Comparison of ENCODE assay signal across 23 mouse cellular contexts in genomic region chr6:101275806-101276205, GRCm38 (mm10).
A peak's percentile ranks its signal among the peaks of the same experiment; 100 is the strongest.
DNase-seq lines count a peak whose midpoint lies in the region; ATAC-seq and TF ChIP-seq lines count a peak whose summit lies in the region.
"Had no signal": no experiment of that assay in that cellular context is flagged by ENCODE, and none has a peak within 500 bp of the region (broad histone marks: within the 10 kb centered on the region; RNA-seq: fewer than 3 reads in every experiment).

No protein-coding gene starts in this region.

- H3K27me3 ChIP-seq in heart, embryonic 16.5 days (ENCODE audit: control insufficient read depth, insufficient read depth, low read length): no peaks in the 10 kb centered on the region
- no peaks in the 10 kb centered on the region for H3K27me3 ChIP-seq in heart, embryonic 11.5 days (ENCODE audit: control insufficient read depth, insufficient read depth, low read length)
- H3K27me3 ChIP-seq in lung, postnatal 0 days (replicated peaks; ENCODE audit: insufficient read depth, low read length): no peaks in the 10 kb centered on the region
- no peaks in the 10 kb centered on the region for H3K27me3 ChIP-seq in testis, adult 2 months (ENCODE audit: control insufficient read depth, insufficient read depth, low read length)

- no peak for ATAC-seq in heart, embryonic 16.5 days (replicated peaks; ENCODE audit: extremely low read depth, insufficient read depth, low FRiP score)
- no peak for ATAC-seq in heart, embryonic 11.5 days (replicated peaks; ENCODE audit: insufficient number of reproducible peaks, low FRiP score, low TSS enrichment)
- ATAC-seq in lung, postnatal 0 days: peak; percentile 90
- ATAC-seq: CD4-positive, CD25-positive, alpha-beta regulatory T cell, adult 4 months; forebrain, embryonic 14.5 days had no signal

- H3K9ac ChIP-seq in heart, embryonic 16.5 days (ENCODE audit: low read length): no peak overlapping the region
- H3K9ac ChIP-seq in heart, embryonic 11.5 days (ENCODE audit: low read depth, low read length): no peak overlapping the region
- no peak overlapping the region for H3K9ac ChIP-seq in lung, postnatal 0 days (replicated peaks; ENCODE audit: low read depth)
- H3K9ac ChIP-seq: hindbrain, embryonic 14.5 days had no signal

- no peak overlapping the region for H3K4me2 ChIP-seq in heart, embryonic 16.5 days (ENCODE audit: low read depth, low read length)
- no peak overlapping the region for H3K4me2 ChIP-seq in heart, embryonic 11.5 days
- H3K4me2 ChIP-seq in lung, postnatal 0 days (replicated peaks; ENCODE audit: low read depth, low read length): no peak overlapping the region
- H3K4me2 ChIP-seq: hindbrain, embryonic 14.5 days had no signal

- no peaks in the 10 kb centered on the region for H3K9me3 ChIP-seq in heart, embryonic 16.5 days (replicated peaks; ENCODE audit: control insufficient read depth, low read length)
- no peaks in the 10 kb centered on the region for H3K9me3 ChIP-seq in heart, embryonic 11.5 days (replicated peaks; ENCODE audit: control insufficient read depth, low read length)
- H3K9me3 ChIP-seq in lung, postnatal 0 days (ENCODE audit: low read length): no peaks in the 10 kb centered on the region
- H3K9me3 ChIP-seq: embryonic facial prominence, embryonic 10.5 days; forebrain, embryonic 10.5 days; hindbrain, embryonic 10.5 days had no signal

- no peak overlapping the region for H3K4me3 ChIP-seq in gastrocnemius, adult 2 months
- H3K4me3 ChIP-seq in heart, embryonic 16.5 days (ENCODE audit: low read length): no peak overlapping the region
- H3K4me3 ChIP-seq in heart, embryonic 11.5 days (ENCODE audit: low read depth, low read length): no peak overlapping the region
- H3K4me3 ChIP-seq in lung, postnatal 0 days (ENCODE audit: low read depth, low read length): no peak overlapping the region
- H3K4me3 ChIP-seq in testis, adult 2 months (ENCODE audit: control insufficient read depth, low read depth, low read length): no peak overlapping the region
- H3K4me3 ChIP-seq: embryonic facial prominence, embryonic 10.5 days; erythroblast, embryonic 14.5 days; forebrain, embryonic 10.5 days; heart, adult 2 months; hindbrain, embryonic 10.5 days had no signal

- intact Hi-C loops in gastrocnemius, adult 2 months (cut with DNase I): no loop called here

- TF ChIP-seq CTCF in gastrocnemius, adult 2 months (IDR thresholded peaks at IDR 0.05): no peak
- TF ChIP-seq CTCF in lung, postnatal 0 days (IDR thresholded peaks at IDR 0.05): no peak
- no peak for TF ChIP-seq CTCF in testis, adult 2 months (IDR thresholded peaks at IDR 0.05; ENCODE audit: control insufficient read depth, insufficient read depth, insufficient replicate concordance, low read depth, low read length)

- H3K36me3 ChIP-seq in heart, embryonic 16.5 days (ENCODE audit: control insufficient read depth, insufficient read depth): peaks cover 8% of the 10 kb centered on the region
- H3K36me3 ChIP-seq in heart, embryonic 11.5 days (ENCODE audit: control insufficient read depth, insufficient read depth, low read length): 0 out of 2 replicates have a peak, but pooled peaks cover 3% of the 10 kb centered on the region
- no peaks in the 10 kb centered on the region for H3K36me3 ChIP-seq in lung, postnatal 0 days (ENCODE audit: insufficient read depth, low read length)
- no peaks in the 10 kb centered on the region for H3K36me3 ChIP-seq in testis, adult 2 months (ENCODE audit: control insufficient read depth, insufficient read depth, low read length)
- H3K36me3 ChIP-seq: forebrain, embryonic 10.5 days; G1E; hindbrain, embryonic 10.5 days had no signal

- peaks cover 54% of the 10 kb centered on the region for H3K4me1 ChIP-seq in heart, embryonic 16.5 days (ENCODE audit: control insufficient read depth, insufficient read depth, low read length)
- H3K4me1 ChIP-seq in heart, embryonic 11.5 days (ENCODE audit: control insufficient read depth, insufficient read depth, low read length): peaks cover 22% of the 10 kb centered on the region
- H3K4me1 ChIP-seq in lung, postnatal 0 days (ENCODE audit: insufficient read depth, low read depth, low read length): peaks cover 32% of the 10 kb centered on the region; the same call in 1 of the 2 replicates
- no peaks in the 10 kb centered on the region for H3K4me1 ChIP-seq in testis, adult 2 months (ENCODE audit: control insufficient read depth, insufficient read depth, low read length)

- no peak for DNase-seq in gastrocnemius, adult 2 months
- DNase-seq in gastrocnemius, postnatal 25 days: no peak
- DNase-seq in lung, postnatal 0 days (ENCODE audit: low spot score): peak; percentile 87
- DNase-seq in lung, postnatal 14 days: no peak
- DNase-seq in testis, postnatal 10 days (ENCODE audit: low spot score): no peak
- DNase-seq: adrenal gland, adult 8-10 months; adrenal gland, postnatal 36 days; B cell, adult 2 months; cerebellum, adult 2 months; cerebellum, postnatal 10 days; heart, adult 2 months; heart, postnatal 10 days had no signal

- peak; percentile 96 for TF ChIP-seq EP300 in lung, postnatal 0 days (IDR thresholded peaks at IDR 0.05)

- TF ChIP-seq POLR2A in testis, adult 2 months (IDR thresholded peaks at IDR 0.05; ENCODE audit: control insufficient read depth, low read depth, low read length): no peak

- peak overlapping the region; percentile 49 for H3K27ac ChIP-seq in gastrocnemius, adult 2 months
- H3K27ac ChIP-seq in heart, embryonic 16.5 days (ENCODE audit: low read length): peak overlapping the region; percentile 51; the same call in 1 of the 2 replicates
- H3K27ac ChIP-seq in heart, embryonic 11.5 days (ENCODE audit: low read depth, low read length): no peak overlapping the region
- no peak overlapping the region for H3K27ac ChIP-seq in lung, postnatal 0 days (ENCODE audit: low read length)
- peak overlapping the region; percentile 6; the same call in 1 of the 2 replicates for H3K27ac ChIP-seq in testis, adult 2 months (ENCODE audit: control insufficient read depth, insufficient read depth, low read depth, low read length)
- H3K27ac ChIP-seq: embryonic facial prominence, embryonic 10.5 days; forebrain, embryonic 10.5 days; hindbrain, embryonic 10.5 days; hindbrain, embryonic 14.5 days had no signal

- 73% methylated on average over 3 of the region's 3 CpGs for WGBS in heart, embryonic 16.5 days
- WGBS in heart, embryonic 11.5 days (ENCODE audit: insufficient replicate concordance): 75% methylated on average over 3 of the region's 3 CpGs
- 72% methylated on average over 3 of the region's 3 CpGs for WGBS in lung, postnatal 0 days

Comparison
In these comparisons a context has a peak if more than half of its experiments do, and no peak if none do; other contexts are left out.
1. H3K27ac ChIP-seq: peak in gastrocnemius, adult 2 months (single experiment), heart, embryonic 16.5 days (single experiment) and testis, adult 2 months (single experiment); none in heart, embryonic 11.5 days (single experiment) and lung, postnatal 0 days (single experiment).